Mouse (Mus musculus) G1E (cell line): ENCODE measurements around the gene Pola2. TPM values are rescaled to one million over a fixed set of nuclear protein-coding genes. Genes with fewer than 3 reads are reported as not detected.

Experiments
- ATAC-seq: 2 replicates; pipeline ENCODE4 v1.8.0; 2016; ENCODE audit warnings: mild to moderate bottlenecking; ENCODE audit not compliant: insufficient number of reproducible peaks, poor library complexity, low FRiP score, severe bottlenecking; ENCODE audit errors: extremely low read depth
- DNase-seq: peaks from one replicate; pipeline ENCODE4 v3.0.0; 2012; ENCODE audit warnings: low spot score
- H3K27me3 ChIP-seq: 2 replicates; pipeline ENCODE4 v1.6.1; 2012; ENCODE audit warnings: mild to moderate bottlenecking, low read length, inconsistent platforms; ENCODE audit not compliant: insufficient read depth
- H3K36me3 ChIP-seq: replicated peaks from 2 replicates; pipeline ENCODE3; 2012; ENCODE audit warnings: mild to moderate bottlenecking, inconsistent platforms
- H3K4me1 ChIP-seq: 2 replicates; pipeline ENCODE4 v1.6.1; 2012; ENCODE audit warnings: low read depth, low read length, inconsistent platforms, mixed read lengths; ENCODE audit not compliant: insufficient read depth
- H3K4me3 ChIP-seq: 2 replicates; pipeline ENCODE4 v1.5.1; 2012; ENCODE audit warnings: low read depth, mild to moderate bottlenecking, inconsistent platforms, low read length, moderate library complexity, mixed read lengths
- H3K9me3 ChIP-seq: replicated peaks from 2 replicates; pipeline ENCODE4 v1.6.1; 2012; ENCODE audit warnings: inconsistent platforms
- CTCF ChIP-seq: IDR thresholded peaks from 2 replicates; pipeline ENCODE4 v1.5.1; 2012; ENCODE audit warnings: low read depth, low read length, inconsistent platforms, mixed read lengths
- GATA1 ChIP-seq: IDR thresholded peaks from 2 replicates; pipeline ENCODE4 v1.6.1; 2012; ENCODE audit warnings: borderline replicate concordance, low read length, inconsistent platforms, mixed read lengths
- GATA2 ChIP-seq: IDR thresholded peaks from 2 replicates; pipeline ENCODE4 v1.6.1; 2012; ENCODE audit warnings: low read depth, low read length, inconsistent platforms, borderline replicate concordance
- POLR2AphosphoS5 ChIP-seq: IDR thresholded peaks from 2 replicates; pipeline ENCODE4 v1.6.1; 2012; ENCODE audit warnings: low read depth, low read length, inconsistent platforms; ENCODE audit not compliant: insufficient replicate concordance
- TAL1 ChIP-seq: conservative IDR thresholded peaks from 2 replicates; pipeline ENCODE4 v1.6.1; 2012; ENCODE audit warnings: low read depth, low read length, inconsistent platforms, mixed read lengths
- polyA plus RNA-seq: library from polyadenylated mRNA; stranded (reverse); fragments of >175 nt; gene quantifications from 2 replicates; pipeline ENCODE4 v1.2.3, GENCODE M21; 2012
- total RNA-seq, 2 experiments: library from RNA; stranded (forward) in 1 of 2; stranded (reverse) in 1 of 2; fragments of 200-1000 nt in 1 of 2; fragments of >200 nt in 1 of 2; fragmentation: Nextera tagmentation in 1 of 2; gene quantifications; 2 replicates each; pipeline ENCODE4 v1.2.3; 2014 to 2017

The Pola2 gene
- 139 and 147 TPM in 2 replicates for total RNA-seq (2014; fragmentation: Nextera tagmentation)
- 86.0 and 93.4 TPM in 2 replicates for total RNA-seq (2017)
- 51.6 and 55.0 TPM in 2 replicates for polyA plus RNA-seq

GRCm38 (mm10) chr19:5963883-5964562 lies at the start of gene Pola2:
Gene Pola2 (minus strand): TSS chr19:5964202.
- no peaks in the 10 kb centered on the region for H3K27me3 ChIP-seq
- no peaks in the 10 kb centered on the region for H3K9me3 ChIP-seq
- H3K36me3 ChIP-seq = peaks cover 26% of the 10 kb centered on the region
- ATAC-seq = peak; percentile 16; the same call in 1 of the 2 replicates
- H3K4me1 ChIP-seq = peaks cover 69% of the 10 kb centered on the region
- TF ChIP-seq TAL1 (no peak), GATA2 (no peak), CTCF (no peak), GATA1 (no peak), POLR2AphosphoS5 (no peak)
- H3K4me3 ChIP-seq = peak within 1 kb of the TSS; percentile 80
- peak; percentile 84 for DNase-seq

- Histone ChIP-seq H3K9me3 (no peaks in the 10 kb centered on the region), H3K36me3 (peaks cover 57% of the 10 kb centered on the region), H3K4me3 (peak overlapping the region; percentile 83; the same call in 1 of the 2 replicates), H3K27me3 (no peaks in the 10 kb centered on the region), H3K4me1 (peaks cover 80% of the 10 kb centered on the region)
- no peak for TF ChIP-seq TAL1
- TF ChIP-seq GATA2 = no peak
- no peak for TF ChIP-seq CTCF
- TF ChIP-seq POLR2AphosphoS5 = no peak
- no peak for TF ChIP-seq GATA1
- no peak for DNase-seq
- ATAC-seq = no peak
These were observed 49.7 kb upstream of the Pola2 start for GRCm38 (mm10) chr19:6013691-6014090.

GRCm38 (mm10) chr19:6009137-6009536 lies 45.1 kb upstream of the Pola2 start:
- peaks cover 45% of the 10 kb centered on the region for H3K4me1 ChIP-seq
- no peak for ATAC-seq
- no peaks in the 10 kb centered on the region for H3K27me3 ChIP-seq
- peaks cover 87% of the 10 kb centered on the region for H3K36me3 ChIP-seq
- no peaks in the 10 kb centered on the region for H3K9me3 ChIP-seq
- DNase-seq = no peak
- no peak for TF ChIP-seq GATA1
- TF ChIP-seq GATA2 = no peak
- TF ChIP-seq POLR2AphosphoS5 = no peak
- TF ChIP-seq TAL1 = no peak
- TF ChIP-seq CTCF = no peak
- no peak overlapping the region for H3K4me3 ChIP-seq

GRCm38 (mm10) chr19:6007013-6007412 lies 43.0 kb upstream of the Pola2 start:
- H3K27me3 ChIP-seq = no peaks in the 10 kb centered on the region
- H3K4me3 ChIP-seq = no peak overlapping the region
- no peaks in the 10 kb centered on the region for H3K9me3 ChIP-seq
- H3K36me3 ChIP-seq = peaks cover 82% of the 10 kb centered on the region
- ATAC-seq (no peak), DNase-seq (no peak)
- H3K4me1 ChIP-seq = peaks cover 25% of the 10 kb centered on the region
- no peak for TF ChIP-seq TAL1
- no peak for TF ChIP-seq GATA2
- no peak for TF ChIP-seq CTCF
- TF ChIP-seq POLR2AphosphoS5 = no peak
- no peak for TF ChIP-seq GATA1

GRCm38 (mm10) chr19:6005541-6005940 lies 41.5 kb upstream of the Pola2 start:
- H3K36me3 ChIP-seq = peaks cover 82% of the 10 kb centered on the region
- no peak for DNase-seq

GRCm38 (mm10) chr19:5999969-6000368 lies 36.0 kb upstream of the Pola2 start:
- no peaks in the 10 kb centered on the region for H3K27me3 ChIP-seq
- H3K36me3 ChIP-seq = peaks cover 85% of the 10 kb centered on the region
- DNase-seq = no peak
- ATAC-seq = no peak
- no peak overlapping the region for H3K4me3 ChIP-seq
- no peaks in the 10 kb centered on the region for H3K9me3 ChIP-seq
- no peak for TF ChIP-seq GATA2
- no peak for TF ChIP-seq GATA1
- no peak for TF ChIP-seq POLR2AphosphoS5
- TF ChIP-seq CTCF = no peak
- TF ChIP-seq TAL1 = no peak
- peaks cover 11% of the 10 kb centered on the region for H3K4me1 ChIP-seq

More at GRCm38 (mm10) chr19:6005541-6005940, 41.5 kb upstream of the Pola2 start:
- H3K4me1 ChIP-seq = peaks cover 11% of the 10 kb centered on the region
- H3K27me3 ChIP-seq = no peaks in the 10 kb centered on the region
- no peak for TF ChIP-seq GATA1
- no peak for TF ChIP-seq TAL1
- no peak for TF ChIP-seq GATA2
- TF ChIP-seq POLR2AphosphoS5 = no peak
- no peak for TF ChIP-seq CTCF
- no peak for ATAC-seq
- H3K4me3 ChIP-seq = no peak overlapping the region
- H3K9me3 ChIP-seq = no peaks in the 10 kb centered on the region
